Mouse (Mus musculus): ENCODE measurements around the gene Ccn2.
A peak's percentile ranks its signal among the peaks of the same experiment; 100 is the strongest.
"Not testable (repeated sequence)": the region's sequence is repeated elsewhere in the genome, so short reads cannot be mapped to it uniquely, and the experiment has no call there.

Ccn2 gene

GRCm38 (mm10) chr10:24603727-24604126, 8.5 kb downstream of the Ccn2 start:
- no peak for DNase-seq

GRCm38 (mm10) chr10:24609146-24609545, 13.9 kb downstream of the Ccn2 start:
- no peak for DNase-seq

GRCm38 (mm10) chr10:24609766-24610165, 14.5 kb downstream of the Ccn2 start:
- no peak for DNase-seq

- no peak for DNase-seq
Measured at GRCm38 (mm10) chr10:24614726-24615125, 19.5 kb downstream of the Ccn2 start.

- DNase-seq = no peak
Measured at GRCm38 (mm10) chr10:24615799-24616198, 20.6 kb downstream of the Ccn2 start.

- not testable (repeated sequence) for DNase-seq
Measured at GRCm38 (mm10) chr10:24616572-24616971, 21.3 kb downstream of the Ccn2 start.

GRCm38 (mm10) chr10:24621572-24621971, 26.3 kb downstream of the Ccn2 start:
- DNase-seq = peak; percentile 18

GRCm38 (mm10) chr10:24622586-24622985, 27.3 kb downstream of the Ccn2 start:
- DNase-seq = peak; percentile 34

GRCm38 (mm10) chr10:24625060-24625701, 29.9 kb downstream of the Ccn2 start:
- DNase-seq = peak; percentile 78

- no peak for DNase-seq
Measured at GRCm38 (mm10) chr10:24627262-24627661, 32.0 kb downstream of the Ccn2 start.

- no peak for DNase-seq
Measured at GRCm38 (mm10) chr10:24628466-24628865, 33.2 kb downstream of the Ccn2 start.

- DNase-seq = no peak
Measured at GRCm38 (mm10) chr10:24629086-24629720, 34.0 kb downstream of the Ccn2 start.

GRCm38 (mm10) chr10:24630469-24631081, 35.3 kb downstream of the Ccn2 start:
- peak; percentile 68 for DNase-seq

GRCm38 (mm10) chr10:24631122-24631521, 35.9 kb downstream of the Ccn2 start:
- DNase-seq = no peak

GRCm38 (mm10) chr10:24634288-24634687, 39.0 kb downstream of the Ccn2 start:
- DNase-seq = no peak

- no peak for DNase-seq
Measured at GRCm38 (mm10) chr10:24635331-24635815, 40.1 kb downstream of the Ccn2 start.

- no peak for DNase-seq
Measured at GRCm38 (mm10) chr10:24635884-24636283, 40.6 kb downstream of the Ccn2 start.

- DNase-seq = no peak
Measured at GRCm38 (mm10) chr10:24636986-24637385, 41.7 kb downstream of the Ccn2 start.

- no peak for DNase-seq
Measured at GRCm38 (mm10) chr10:24638306-24639070, 43.2 kb downstream of the Ccn2 start.

GRCm38 (mm10) chr10:24639596-24639995, 44.4 kb downstream of the Ccn2 start:
- DNase-seq = no peak

GRCm38 (mm10) chr10:24640186-24640875, 45.1 kb downstream of the Ccn2 start:
- no peak for DNase-seq

GRCm38 (mm10) chr10:24641416-24642140, 46.3 kb downstream of the Ccn2 start:
- no peak for DNase-seq
